Mouse (Mus musculus): ENCODE data around the gene Sncb. TPM values are rescaled to one million over a fixed set of nuclear protein-coding genes. Genes with fewer than 3 reads are reported as not detected.

Sncb gene
- polyA plus RNA-seq, 1 experiment from 2014 or later, result 23.3 TPM

DNA sequence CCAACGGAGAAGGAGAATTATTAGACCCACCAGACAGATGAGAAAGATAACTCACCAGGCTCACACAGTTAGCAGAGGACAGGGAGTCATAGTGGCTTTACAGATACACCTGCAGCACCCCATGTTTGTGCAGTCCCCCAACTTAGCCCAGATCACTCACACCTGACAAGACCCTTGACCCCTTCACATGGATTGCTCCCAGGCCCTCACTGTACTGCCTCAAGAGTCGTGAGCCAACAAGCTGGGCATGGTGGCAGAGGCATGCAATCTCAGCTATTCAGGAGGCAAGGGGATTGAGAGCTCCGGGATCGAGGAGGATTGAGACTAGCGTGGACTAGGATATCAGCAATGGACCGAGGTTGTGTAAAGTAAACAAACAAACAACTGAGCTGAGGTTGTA, 12.7 kb downstream of the Sncb start:
- H3K4me2 ChIP-seq (replicated peaks), result no peak overlapping the region
- peaks cover 70% of the 10 kb centered on the region for H3K4me1 ChIP-seq
- no peaks in the 10 kb centered on the region for H3K9me3 ChIP-seq
- H3K27me3 ChIP-seq, result peaks cover 5% of the 10 kb centered on the region; the same call in 1 of the 2 replicates
- 58% methylated on average over 6 of the region's 6 CpGs for WGBS
- no peak overlapping the region for H3K9ac ChIP-seq (replicated peaks)
- H3K36me3 ChIP-seq, result no peaks in the 10 kb centered on the region
- no peak overlapping the region for H3K27ac ChIP-seq (replicated peaks)
- no peak for ATAC-seq (replicated peaks)
- no peak overlapping the region for H3K4me3 ChIP-seq

DNA sequence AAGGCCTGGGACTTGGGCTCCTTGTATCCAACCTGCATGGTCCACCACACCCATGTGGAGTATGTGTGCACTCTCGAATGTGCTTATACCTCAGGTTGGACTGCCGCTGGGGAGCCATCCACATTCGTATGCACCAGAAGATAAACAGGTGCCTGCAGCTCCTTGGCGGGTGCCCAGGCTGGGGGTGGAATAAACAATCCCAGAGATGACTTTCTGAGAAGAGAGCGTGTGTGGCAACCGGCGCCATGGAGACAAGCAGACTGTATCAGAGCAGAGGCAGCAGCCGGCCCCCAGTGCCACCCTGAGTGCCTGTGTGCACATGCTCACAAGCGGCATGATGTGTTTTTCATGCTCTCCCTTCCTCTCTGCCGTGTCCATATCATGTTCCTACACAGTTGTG, 13.7 kb downstream of the Sncb start:
- Histone ChIP-seq H3K27me3 (peaks cover 5% of the 10 kb centered on the region; the same call in 1 of the 2 replicates), H3K9me3 (no peaks in the 10 kb centered on the region), H3K4me1 (peaks cover 72% of the 10 kb centered on the region), H3K36me3 (no peaks in the 10 kb centered on the region), H3K4me3 (no peak overlapping the region), H3K27ac (replicated peaks) (no peak overlapping the region), H3K4me2 (replicated peaks) (no peak overlapping the region), H3K9ac (replicated peaks) (no peak overlapping the region)
- no peak for ATAC-seq (replicated peaks)
- WGBS, result 45% methylated on average over 10 of the region's 10 CpGs

DNA sequence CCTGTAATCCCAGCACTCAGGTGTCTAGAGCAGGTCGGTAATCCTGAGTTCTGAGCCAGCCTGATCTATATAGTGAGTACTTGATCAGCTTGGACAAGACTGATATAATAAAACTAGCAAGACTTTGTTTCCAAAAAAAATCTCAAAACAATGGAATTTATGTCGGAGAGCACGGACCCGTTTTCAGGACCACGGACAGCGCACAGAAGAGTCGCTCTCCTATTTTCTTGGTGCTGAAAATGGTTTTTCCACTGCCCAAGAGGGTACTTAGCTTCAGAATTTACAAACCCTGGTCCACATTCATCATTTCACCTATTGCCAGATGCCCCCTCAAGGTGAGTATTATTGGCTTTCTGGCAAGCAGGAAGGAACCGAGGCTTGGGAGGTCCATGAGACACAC, 15.7 kb downstream of the Sncb start:
- H3K9me3 ChIP-seq, result no peaks in the 10 kb centered on the region
- 8% methylated on average over 8 of the region's 8 CpGs for WGBS
- no peak overlapping the region for H3K9ac ChIP-seq (replicated peaks)
- H3K4me3 ChIP-seq, result no peak overlapping the region
- no peak overlapping the region for H3K4me2 ChIP-seq (replicated peaks)
- H3K27me3 ChIP-seq, result peaks cover 5% of the 10 kb centered on the region; the same call in 1 of the 2 replicates
- H3K4me1 ChIP-seq, result peaks cover 71% of the 10 kb centered on the region
- no peak overlapping the region for H3K27ac ChIP-seq (replicated peaks)
- H3K36me3 ChIP-seq, result no peaks in the 10 kb centered on the region
- ATAC-seq (replicated peaks), result no peak

DNA sequence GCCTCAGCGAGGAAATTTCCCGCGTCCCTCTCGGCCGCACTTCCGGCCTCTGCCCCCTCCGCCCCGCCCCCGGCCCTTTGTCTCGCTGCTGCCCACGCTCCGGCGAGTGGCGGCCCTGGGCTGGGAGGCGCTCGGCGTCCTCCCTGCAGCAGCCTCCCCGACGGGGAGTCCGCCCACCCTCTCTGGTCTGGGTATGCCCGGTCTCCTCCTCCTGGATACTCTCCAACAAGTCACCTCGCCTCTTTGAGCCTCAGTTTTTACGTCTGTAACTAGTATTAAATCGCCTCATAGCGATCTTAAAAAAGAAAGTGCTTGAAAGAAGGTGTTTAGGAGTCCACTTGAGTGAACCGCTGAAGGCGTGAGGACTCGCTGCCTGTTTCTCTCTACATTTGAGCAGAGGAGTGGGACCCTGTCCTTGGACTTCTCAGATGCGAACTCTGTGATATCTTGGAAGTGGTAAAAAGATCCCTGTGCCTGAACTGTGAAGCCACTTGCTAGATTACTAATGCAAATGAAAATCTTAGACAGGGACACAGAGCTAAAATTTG, 16.5 kb downstream of the Sncb start, which contains the start of gene Gprin1:
Gene Gprin1 (minus strand): TSS at position 11 of the 548 bp plus-strand sequence.
- Histone ChIP-seq H3K36me3 (no peaks in the 10 kb centered on the region), H3K9ac (replicated peaks) (peak within 1 kb of the TSS; percentile 76), H3K27me3 (peaks cover 5% of the 10 kb centered on the region; the same call in 1 of the 2 replicates), H3K27ac (replicated peaks) (peak within 1 kb of the TSS; percentile 91), H3K4me2 (replicated peaks) (peak within 1 kb of the TSS; percentile 69), H3K4me3 (peak within 1 kb of the TSS; percentile 77), H3K9me3 (no peaks in the 10 kb centered on the region), H3K4me1 (peaks cover 68% of the 10 kb centered on the region)
- peak; percentile 64 for ATAC-seq (replicated peaks)
- WGBS, result 2% methylated on average over 29 of the region's 29 CpGs

DNA sequence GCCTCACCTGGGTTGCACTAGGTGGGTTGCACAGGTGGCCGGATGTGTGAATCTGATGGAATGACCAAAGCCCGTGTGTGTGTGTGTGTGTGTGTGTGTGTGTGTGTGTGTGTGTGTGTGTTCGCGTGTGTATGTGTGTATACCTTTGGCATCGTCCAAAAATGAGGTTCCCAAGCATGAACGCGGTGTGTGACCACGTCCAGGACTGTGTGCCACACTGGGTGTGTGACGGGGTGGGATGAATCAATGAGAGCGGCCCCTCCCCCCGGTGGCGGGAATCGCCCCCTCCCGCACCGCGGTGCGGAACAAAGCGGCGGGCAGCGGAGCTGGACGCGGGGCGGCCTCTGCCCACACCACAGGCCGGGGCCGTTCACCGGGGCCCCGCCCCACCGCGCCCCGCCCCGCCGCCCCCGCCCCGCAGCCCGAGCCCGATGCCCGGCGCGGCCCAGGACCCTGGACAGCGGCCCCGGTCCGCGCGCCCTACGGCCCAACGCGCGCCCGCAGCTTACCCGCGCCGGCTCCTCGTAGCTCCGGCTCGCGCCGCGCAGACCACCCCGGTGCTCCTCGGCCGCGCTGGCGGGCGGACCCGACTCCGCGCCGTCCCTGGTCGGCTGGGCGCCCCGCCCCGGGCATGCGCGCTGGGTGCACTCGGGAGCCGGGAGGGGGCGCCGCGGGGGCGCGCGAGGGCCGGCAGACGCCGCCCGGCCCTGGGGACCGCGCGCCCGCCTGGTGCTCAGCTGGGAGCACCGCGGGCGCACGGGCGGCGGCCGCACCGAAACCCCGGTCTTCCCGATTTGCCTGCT, 17.1 kb downstream of the Sncb start:
- Histone ChIP-seq H3K27ac (replicated peaks) (peak overlapping the region; percentile 91), H3K36me3 (no peaks in the 10 kb centered on the region), H3K9ac (replicated peaks) (peak overlapping the region; percentile 76), H3K4me3 (peak overlapping the region; percentile 77), H3K4me2 (replicated peaks) (peak overlapping the region; percentile 69), H3K27me3 (peaks cover 5% of the 10 kb centered on the region; the same call in 1 of the 2 replicates), H3K9me3 (no peaks in the 10 kb centered on the region), H3K4me1 (peaks cover 66% of the 10 kb centered on the region)
- peak; percentile 92 for ATAC-seq (replicated peaks)
- WGBS, result 2% methylated on average over 48 of the region's 100 CpGs

DNA sequence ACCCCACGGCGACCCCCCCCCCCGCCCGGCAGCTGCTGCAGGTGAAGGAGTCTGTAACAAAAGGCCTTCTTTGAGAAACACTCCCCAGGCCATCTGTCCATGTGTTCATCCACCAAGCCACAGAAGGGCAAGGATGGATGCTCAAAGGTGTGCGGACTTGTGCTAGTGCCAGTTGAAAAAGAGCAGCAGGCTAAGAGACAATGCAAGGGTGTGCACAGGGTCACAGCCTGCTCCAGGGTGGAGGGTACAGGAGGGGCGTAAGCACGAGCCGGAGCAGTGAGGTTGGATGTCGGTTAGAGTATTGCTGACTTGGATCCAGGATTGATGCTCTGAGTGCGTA, 17.7 kb downstream of the Sncb start:
- 25% methylated on average over 10 of the region's 10 CpGs for WGBS
- Histone ChIP-seq H3K4me3 (peak overlapping the region; percentile 77), H3K4me1 (peaks cover 63% of the 10 kb centered on the region), H3K27ac (replicated peaks) (peak overlapping the region; percentile 91), H3K9me3 (no peaks in the 10 kb centered on the region), H3K4me2 (replicated peaks) (peak overlapping the region; percentile 69), H3K27me3 (peaks cover 5% of the 10 kb centered on the region; the same call in 1 of the 2 replicates), H3K9ac (replicated peaks) (peak overlapping the region; percentile 76), H3K36me3 (0 out of 2 replicates have a peak, but pooled peaks cover 4% of the 10 kb centered on the region)
- peak; percentile 24 for ATAC-seq (replicated peaks)

DNA sequence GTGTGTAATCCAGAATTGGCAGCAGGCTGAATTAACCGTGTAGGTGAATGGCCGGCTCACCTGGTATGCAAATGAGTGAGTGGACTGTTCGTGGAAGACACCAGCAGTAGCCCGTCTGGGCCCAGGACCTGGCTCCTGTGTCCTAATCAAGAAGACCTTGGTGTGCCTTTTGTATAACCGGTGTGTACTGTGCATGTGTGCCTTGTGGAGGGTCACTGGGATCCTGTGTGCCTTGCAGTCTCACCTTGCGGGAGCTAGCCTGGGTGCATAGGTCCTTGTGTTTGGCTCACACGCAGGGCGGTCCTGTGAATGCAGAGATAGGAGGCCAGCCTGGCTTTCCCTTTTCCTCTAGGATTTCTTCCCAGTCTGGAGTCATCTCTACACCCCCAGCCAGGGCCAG, 18.2 kb downstream of the Sncb start:
- peak overlapping the region; percentile 77 for H3K4me3 ChIP-seq
- 84% methylated on average over 8 of the region's 8 CpGs for WGBS
- peak overlapping the region; percentile 76 for H3K9ac ChIP-seq (replicated peaks)
- no peaks in the 10 kb centered on the region for H3K9me3 ChIP-seq
- ATAC-seq (replicated peaks), result no peak
- peaks cover 62% of the 10 kb centered on the region for H3K4me1 ChIP-seq
- peaks cover 5% of the 10 kb centered on the region; the same call in 1 of the 2 replicates for H3K27me3 ChIP-seq
- H3K36me3 ChIP-seq, result 0 out of 2 replicates have a peak, but pooled peaks cover 4% of the 10 kb centered on the region
- H3K27ac ChIP-seq (replicated peaks), result peak overlapping the region; percentile 91; the same call in 1 of the 2 replicates
- peak overlapping the region; percentile 69 for H3K4me2 ChIP-seq (replicated peaks)

DNA sequence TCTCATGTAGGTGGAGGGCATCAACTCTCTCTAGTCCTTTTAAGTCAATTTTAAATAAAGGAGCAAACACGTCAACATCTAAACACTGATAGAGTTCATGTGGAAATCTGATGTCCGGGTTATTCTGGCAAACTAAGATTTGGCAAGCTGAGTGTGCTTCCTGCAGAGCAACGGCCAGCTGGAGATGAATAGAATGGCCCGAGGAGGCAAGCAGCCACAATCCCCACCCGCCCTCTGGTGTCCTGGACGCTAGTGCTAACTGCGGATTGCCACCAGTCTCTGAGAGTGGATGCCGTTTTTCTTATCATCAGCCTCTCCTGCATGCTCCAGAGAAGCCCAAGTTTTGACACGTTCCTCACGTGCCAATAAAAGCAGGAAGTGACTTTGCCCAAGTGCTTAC, 19.5 kb downstream of the Sncb start:
- Histone ChIP-seq H3K9me3 (no peaks in the 10 kb centered on the region), H3K36me3 (0 out of 2 replicates have a peak, but pooled peaks cover 4% of the 10 kb centered on the region), H3K4me2 (replicated peaks) (peak overlapping the region; percentile 69), H3K27me3 (peaks cover 5% of the 10 kb centered on the region; the same call in 1 of the 2 replicates), H3K4me1 (peaks cover 52% of the 10 kb centered on the region), H3K9ac (replicated peaks) (no peak overlapping the region), H3K4me3 (peak overlapping the region; percentile 77; the same call in 1 of the 2 replicates), H3K27ac (replicated peaks) (no peak overlapping the region)
- WGBS, result 29% methylated on average over 10 of the region's 10 CpGs
- no peak for ATAC-seq (replicated peaks)

DNA sequence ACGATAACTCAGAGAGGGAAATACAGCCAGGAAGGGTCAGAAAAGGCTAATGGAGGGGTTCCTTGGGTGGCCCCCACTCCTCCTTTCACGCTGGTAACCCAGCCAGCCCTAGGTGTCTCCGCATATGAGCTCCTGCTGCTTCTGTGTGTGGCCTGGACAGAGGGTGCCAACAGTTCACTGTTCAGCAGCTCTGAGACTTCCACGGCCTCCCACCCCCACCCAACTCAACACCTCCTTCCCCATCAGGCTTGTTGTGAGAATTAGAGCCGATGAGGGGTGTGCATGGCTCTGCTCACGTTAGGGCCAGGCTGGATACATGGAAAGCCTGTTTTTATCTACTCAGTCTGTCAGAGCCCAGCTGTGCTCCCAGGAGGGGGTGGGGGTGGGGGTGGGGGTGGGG, 20.3 kb downstream of the Sncb start:
- Histone ChIP-seq H3K4me2 (replicated peaks) (peak overlapping the region; percentile 33), H3K27ac (replicated peaks) (peak overlapping the region; percentile 52; the same call in 1 of the 2 replicates), H3K9ac (replicated peaks) (no peak overlapping the region), H3K27me3 (no peaks in the 10 kb centered on the region), H3K36me3 (peaks cover 10% of the 10 kb centered on the region; the same call in 1 of the 2 replicates), H3K4me1 (peaks cover 57% of the 10 kb centered on the region), H3K9me3 (no peaks in the 10 kb centered on the region), H3K4me3 (no peak overlapping the region)
- 35% methylated on average over 6 of the region's 6 CpGs for WGBS
- ATAC-seq (replicated peaks), result no peak

DNA sequence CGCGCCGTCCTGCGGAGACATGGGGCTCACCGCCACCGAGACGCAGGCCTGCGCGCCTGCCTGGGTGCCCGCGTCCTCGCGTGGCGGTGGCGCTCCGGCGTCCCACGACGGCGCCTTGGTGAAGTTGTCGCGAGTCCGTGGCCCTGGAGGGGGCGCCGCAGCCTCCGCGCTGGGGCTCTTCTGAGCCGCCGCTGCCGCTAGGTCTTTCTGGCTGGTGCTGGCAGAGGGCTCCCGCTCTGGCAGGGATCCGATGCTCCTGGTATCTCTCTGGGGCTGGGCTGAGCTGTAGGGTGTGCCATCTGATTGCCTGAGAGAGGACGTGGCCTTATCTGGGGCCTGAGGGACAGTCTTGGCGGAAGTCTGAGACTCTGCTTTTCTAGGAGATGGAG, 28.2 kb downstream of the Sncb start:
- H3K4me1 ChIP-seq, result peaks cover 20% of the 10 kb centered on the region
- H3K9me3 ChIP-seq, result no peaks in the 10 kb centered on the region
- peak overlapping the region; percentile 24; the same call in 1 of the 2 replicates for H3K4me3 ChIP-seq
- peaks cover 14% of the 10 kb centered on the region for H3K27me3 ChIP-seq
- WGBS, result 7% methylated on average over 34 of the region's 34 CpGs
- no peak for ATAC-seq (replicated peaks)
- H3K36me3 ChIP-seq, result peaks cover 51% of the 10 kb centered on the region
- no peak overlapping the region for H3K27ac ChIP-seq (replicated peaks)
- H3K4me2 ChIP-seq (replicated peaks), result peak overlapping the region; percentile 36
- H3K9ac ChIP-seq (replicated peaks), result no peak overlapping the region; the same call in 1 of the 2 replicates

DNA sequence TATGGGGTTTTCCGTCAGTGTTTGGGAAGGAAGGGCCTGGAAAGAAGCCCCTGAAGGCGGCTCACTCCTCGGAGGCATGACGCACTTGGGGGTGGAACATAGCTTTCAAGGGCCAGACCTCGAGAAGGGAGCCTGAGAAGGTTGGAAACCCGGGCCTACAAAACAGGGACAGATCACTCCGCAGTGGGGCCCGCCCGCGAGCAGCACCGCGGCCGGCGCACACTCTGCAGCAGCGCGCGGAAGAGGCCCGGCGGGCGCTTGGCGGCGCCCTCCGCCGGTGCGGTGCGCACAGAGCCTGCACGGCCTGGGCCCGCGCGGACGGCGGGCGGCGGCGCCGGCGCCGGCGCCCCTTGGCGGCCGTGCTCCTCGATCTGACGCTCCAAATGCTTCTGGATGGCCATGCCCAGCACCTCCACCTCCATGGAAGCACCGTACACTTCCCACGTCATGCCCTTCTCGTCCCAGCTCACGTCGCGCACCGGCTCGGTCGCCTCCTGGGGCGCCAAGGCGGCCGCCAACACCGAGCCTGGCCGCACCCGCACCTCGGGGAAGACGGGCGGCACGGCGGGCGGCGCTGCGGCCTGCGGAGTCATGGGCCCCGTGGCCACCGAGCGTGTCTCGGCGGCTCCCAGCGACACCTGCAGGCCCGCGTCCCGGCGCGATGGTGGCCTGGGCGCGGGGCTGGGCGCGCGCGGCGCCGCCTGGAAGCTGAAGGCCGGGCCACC, 28.7 kb downstream of the Sncb start:
- Histone ChIP-seq H3K4me2 (replicated peaks) (peak overlapping the region; percentile 36), H3K36me3 (peaks cover 51% of the 10 kb centered on the region), H3K27ac (replicated peaks) (no peak overlapping the region), H3K27me3 (peaks cover 14% of the 10 kb centered on the region), H3K9ac (replicated peaks) (peak overlapping the region; percentile 14; the same call in 1 of the 2 replicates), H3K4me3 (peak overlapping the region; percentile 24), H3K9me3 (no peaks in the 10 kb centered on the region), H3K4me1 (peaks cover 20% of the 10 kb centered on the region)
- ATAC-seq (replicated peaks), result peak; percentile 64
- WGBS, result 4% methylated on average over 80 of the region's 87 CpGs

All from forebrain, embryonic 15.5 days (tissue).